Mouse (Mus musculus) right cerebral cortex, adult 18-20 months (tissue): ENCODE measurements around the gene 9030025P20Rik.
"Not testable (repeated sequence)": the region's sequence is repeated elsewhere in the genome, so short reads cannot be mapped to it uniquely, and the experiment has no call there.

Source experiments
- DNase-seq: peaks from one replicate; pipeline ENCODE4 v3.0.0; 2022; ENCODE audit warnings: mixed read lengths

Gene 9030025P20Rik

GRCm38 (mm10) chr17:14992522-14993138 lies 14.4 kb downstream of the 9030025P20Rik start:
- DNase-seq: not testable (repeated sequence)

- not testable (repeated sequence) for DNase-seq
These were observed 15.0 kb downstream of the 9030025P20Rik start for GRCm38 (mm10) chr17:14993139-14993832.

- DNase-seq: not testable (repeated sequence)
These were observed 15.9 kb downstream of the 9030025P20Rik start for GRCm38 (mm10) chr17:14994140-14994539.

- not testable (repeated sequence) for DNase-seq
These were observed 21.8 kb downstream of the 9030025P20Rik start for GRCm38 (mm10) chr17:15000047-15000446.

GRCm38 (mm10) chr17:15009088-15009487 lies 30.8 kb downstream of the 9030025P20Rik start:
- not testable (repeated sequence) for DNase-seq

GRCm38 (mm10) chr17:15009706-15010413 lies 31.6 kb downstream of the 9030025P20Rik start, which contains the start of gene Gm3435:
TSS of gene Gm3435 (plus strand) at chr17:15010176.
- DNase-seq: not testable (repeated sequence)

- DNase-seq: peak; percentile 13
These were observed 43.4 kb downstream of the 9030025P20Rik start for GRCm38 (mm10) chr17:15021503-15022220.

GRCm38 (mm10) chr17:15023878-15024492 lies 45.7 kb downstream of the 9030025P20Rik start:
- DNase-seq: not testable (repeated sequence)

- DNase-seq: not testable (repeated sequence)
These were observed 46.4 kb downstream of the 9030025P20Rik start for GRCm38 (mm10) chr17:15024502-15025193.

GRCm38 (mm10) chr17:15025513-15025912 lies 47.2 kb downstream of the 9030025P20Rik start:
- not testable (repeated sequence) for DNase-seq

GRCm38 (mm10) chr17:15031414-15031813 lies 53.1 kb downstream of the 9030025P20Rik start:
- not testable (repeated sequence) for DNase-seq

GRCm38 (mm10) chr17:15040455-15040854 lies 62.2 kb downstream of the 9030025P20Rik start:
- DNase-seq: not testable (repeated sequence)
